Mouse (Mus musculus) liver, adult 2 months (tissue): ENCODE results near the gene Fgfr2. TPM values are rescaled to one million over a fixed set of nuclear protein-coding genes. Genes with fewer than 3 reads are reported as not detected.
A peak's percentile ranks its signal among the peaks of the same experiment; 100 is the strongest.

Experiments
- DNase-seq: peaks from one replicate; pipeline ENCODE4 v3.0.0-alpha.2; 2011; ENCODE audit warnings: low read depth, low spot score; ENCODE audit errors: extremely low read depth
- H3K27ac ChIP-seq: fragments of 200-500 bp; replicated peaks from 2 replicates; pipeline ENCODE4 v1.5.1; 2012; ENCODE audit warnings: low read depth, mild to moderate bottlenecking, control low read depth, inconsistent platforms, low read length; ENCODE audit not compliant: insufficient read depth
- H3K27me3 ChIP-seq: fragments of 200-500 bp; 2 replicates; pipeline ENCODE4 v1.6.1; 2012; ENCODE audit warnings: mild to moderate bottlenecking, moderate library complexity, low read length, inconsistent platforms; ENCODE audit not compliant: control insufficient read depth, insufficient read depth
- H3K36me3 ChIP-seq: fragments of 200-500 bp; 2 replicates; pipeline ENCODE4 v1.6.1; 2012; ENCODE audit warnings: low read length, inconsistent platforms; ENCODE audit not compliant: control insufficient read depth, insufficient read depth
- H3K4me1 ChIP-seq: fragments of 200-500 bp; 2 replicates; pipeline ENCODE4 v1.6.1; 2011; ENCODE audit warnings: low read length; ENCODE audit not compliant: control insufficient read depth, insufficient read depth
- H3K4me3 ChIP-seq: fragments of 200-500 bp; 2 replicates; pipeline ENCODE4 v1.5.1; 2011; ENCODE audit warnings: low read depth, mild to moderate bottlenecking, control low read depth, low read length, moderate library complexity; ENCODE audit not compliant: insufficient read depth
- H3K79me2 ChIP-seq: fragments of 200-500 bp; 2 replicates; pipeline ENCODE4 v1.6.1; 2012; ENCODE audit warnings: inconsistent platforms, mild to moderate bottlenecking, low read length, moderate library complexity; ENCODE audit not compliant: control insufficient read depth, insufficient read depth
- H3K9ac ChIP-seq: fragments of 200-500 bp; 2 replicates; pipeline ENCODE4 v1.6.1; 2012; ENCODE audit warnings: low read depth, mild to moderate bottlenecking, control low read depth, inconsistent platforms, low read length
- CTCF ChIP-seq: fragments of 200-500 bp; IDR thresholded peaks from 2 replicates; pipeline ENCODE4 v1.5.1; 2011; ENCODE audit warnings: low read depth, low read length, control low read depth
- POLR2A ChIP-seq: fragments of 200-500 bp; IDR thresholded peaks from 2 replicates; pipeline ENCODE4 v1.6.1; 2011; ENCODE audit warnings: low read length, control low read depth; ENCODE audit not compliant: insufficient read depth; ENCODE audit errors: extremely low read depth
- WGBS: fragments of 180-500 bp; shearing (Covaris S2); methylation state at CpG from one replicate; pipeline ENCODE4 v1.1.7; 2018; 5-methylcytosine and 5-hydroxymethylcytosine counted together
- polyA plus RNA-seq: library from polyadenylated mRNA; depleted of rRNA; stranded (reverse); fragments of >200 nt; gene quantifications from 2 replicates; pipeline ENCODE4 v1.2.3, GENCODE M21; 2012
- total RNA-seq: library from RNA; depleted of rRNA; stranded (reverse); fragments of >200 nt; gene quantifications from 2 replicates; pipeline ENCODE4 v1.2.3, GENCODE M21; 2014

Gene Fgfr2
- total and polyA plus RNA-seq, 2 experiments: 16.7 to 35.2 TPM

DNA sequence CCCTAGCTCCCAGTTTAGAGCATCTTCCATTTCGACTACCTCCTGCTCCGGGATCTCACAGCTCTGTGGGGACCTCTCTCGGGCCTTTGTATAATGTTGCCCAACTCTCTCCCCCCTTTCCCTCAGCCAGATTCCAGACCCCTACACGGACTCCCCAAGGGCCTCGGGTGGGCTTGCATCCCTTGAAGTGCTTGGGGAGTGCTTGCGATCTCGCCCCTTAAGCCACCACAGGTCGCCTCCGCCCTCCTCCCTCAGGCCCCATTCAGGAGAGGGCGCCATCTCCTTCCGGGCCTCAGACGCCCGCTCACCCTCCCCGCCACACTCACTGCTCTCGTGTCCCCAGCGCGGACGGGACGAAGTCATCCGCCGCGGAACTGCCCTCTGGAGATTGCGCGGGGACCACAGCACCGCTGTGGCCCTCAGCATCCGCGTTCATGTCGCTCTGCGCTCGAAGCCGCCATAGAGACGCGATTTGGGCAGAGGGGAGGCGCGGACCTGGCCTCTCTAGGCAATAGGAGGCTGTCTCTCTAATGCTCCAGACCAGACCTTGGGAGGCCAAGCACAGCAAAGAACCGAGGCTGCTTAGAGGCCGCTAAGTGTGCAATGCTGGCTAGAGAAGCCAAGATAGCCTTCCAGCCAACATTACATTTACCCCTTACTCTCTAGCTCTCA lies 270.8 kb downstream of the Fgfr2 start, which contains the start of gene Eef1akmt2:
Gene Eef1akmt2, minus strand, starts transcription at position 501 of the 672 bp plus-strand sequence.
- Histone ChIP-seq H3K79me2 (no peaks in the 10 kb centered on the region), H3K4me3 (peak within 1 kb of the TSS; percentile 58), H3K27me3 (no peaks in the 10 kb centered on the region), H3K36me3 (peaks cover 9% of the 10 kb centered on the region; the same call in 1 of the 2 replicates), H3K4me1 (no peaks in the 10 kb centered on the region), H3K9ac (peak within 1 kb of the TSS; percentile 64), H3K27ac (peak within 1 kb of the TSS; percentile 48)
- DNase-seq: peak; percentile 72
- WGBS: under 1% methylated on average over 37 of the region's 37 CpGs
- peak; percentile 16; the same call in 1 of the 2 replicates for TF ChIP-seq CTCF
- TF ChIP-seq POLR2A: no peak

GRCm38 (mm10) chr7:132843152-132843551 lies 280.0 kb downstream of the Fgfr2 start:
- no peaks in the 10 kb centered on the region for H3K27me3 ChIP-seq
- no peak overlapping the region for H3K4me3 ChIP-seq
- no peak overlapping the region for H3K9ac ChIP-seq
- no peaks in the 10 kb centered on the region for H3K4me1 ChIP-seq
- TF ChIP-seq CTCF (no peak), POLR2A (no peak)
- no peaks in the 10 kb centered on the region for H3K79me2 ChIP-seq
- H3K27ac ChIP-seq: no peak overlapping the region
- H3K36me3 ChIP-seq: 0 out of 2 replicates have a peak, but pooled peaks cover 2% of the 10 kb centered on the region
- WGBS: 96% methylated on average over 3 of the region's 3 CpGs
- DNase-seq: no peak

- H3K36me3 ChIP-seq: 0 out of 2 replicates have a peak, but pooled peaks cover 2% of the 10 kb centered on the region
- H3K4me3 ChIP-seq: no peak overlapping the region
- H3K27ac ChIP-seq: no peak overlapping the region
- H3K27me3 ChIP-seq: no peaks in the 10 kb centered on the region
- H3K4me1 ChIP-seq: no peaks in the 10 kb centered on the region
- DNase-seq: no peak
- no peak overlapping the region for H3K9ac ChIP-seq
- H3K79me2 ChIP-seq: no peaks in the 10 kb centered on the region
- 93% methylated on average over 1 of the region's 1 CpGs for WGBS
- no peak for TF ChIP-seq POLR2A
- TF ChIP-seq CTCF: no peak
These were observed 280.7 kb downstream of the Fgfr2 start for GRCm38 (mm10) chr7:132842455-132842854.

DNA sequence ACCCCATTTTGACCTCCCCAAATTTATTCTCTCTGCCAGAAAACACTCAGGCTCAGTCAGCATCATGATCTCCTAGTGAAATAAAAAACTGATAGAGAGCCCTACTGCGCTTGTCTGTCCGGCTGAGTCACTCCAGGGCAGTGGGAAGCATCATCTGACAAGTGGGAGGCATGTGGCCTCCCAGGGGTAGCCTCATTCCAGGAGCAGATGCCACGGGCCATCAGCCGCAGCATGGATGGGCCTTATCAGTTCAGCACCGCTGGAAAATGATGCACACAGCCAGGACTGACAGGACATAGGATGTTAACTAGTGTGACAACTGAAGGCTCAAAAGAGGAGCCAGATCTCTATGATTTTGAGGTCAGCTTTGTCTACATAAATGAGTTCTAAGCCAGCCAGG lies 281.9 kb downstream of the Fgfr2 start:
- H3K4me1 ChIP-seq: no peaks in the 10 kb centered on the region
- no peaks in the 10 kb centered on the region for H3K79me2 ChIP-seq
- H3K9ac ChIP-seq: no peak overlapping the region
- H3K27ac ChIP-seq: no peak overlapping the region
- no peaks in the 10 kb centered on the region for H3K27me3 ChIP-seq
- DNase-seq: no peak
- WGBS: 82% methylated on average over 5 of the region's 5 CpGs
- H3K36me3 ChIP-seq: 0 out of 2 replicates have a peak, but pooled peaks cover 2% of the 10 kb centered on the region
- TF ChIP-seq POLR2A (no peak), CTCF (no peak)
- H3K4me3 ChIP-seq: no peak overlapping the region

DNA sequence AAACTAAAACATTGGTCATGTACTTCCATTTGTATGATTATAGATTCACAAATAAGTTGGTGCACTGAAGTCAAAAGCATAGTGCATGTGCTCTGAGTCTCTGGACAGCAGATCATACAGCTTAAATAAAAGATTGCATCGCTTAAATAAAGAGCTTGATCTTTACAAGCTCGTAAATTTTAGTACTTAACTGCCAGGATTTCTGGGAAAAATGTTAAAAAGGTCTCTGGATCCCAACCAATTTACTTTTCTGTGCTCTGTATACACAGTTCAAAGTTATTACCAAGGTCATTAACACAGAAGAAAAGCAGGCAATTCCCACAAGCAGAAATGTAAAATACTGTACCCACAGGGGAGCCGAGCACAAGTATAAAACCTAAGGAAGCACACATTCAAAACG lies 292.2 kb downstream of the Fgfr2 start:
- Histone ChIP-seq H3K27ac (no peak overlapping the region), H3K4me3 (no peak overlapping the region), H3K4me1 (no peaks in the 10 kb centered on the region), H3K9ac (no peak overlapping the region), H3K79me2 (no peaks in the 10 kb centered on the region), H3K36me3 (peaks cover 7% of the 10 kb centered on the region), H3K27me3 (no peaks in the 10 kb centered on the region)
- DNase-seq: no peak
- TF ChIP-seq CTCF: no peak
- TF ChIP-seq POLR2A: no peak
- 60% methylated on average over 4 of the region's 4 CpGs for WGBS

- TF ChIP-seq CTCF (no peak), POLR2A (no peak)
- 41% methylated on average over 1 of the region's 1 CpGs for WGBS
- DNase-seq: no peak
- no peak overlapping the region for H3K27ac ChIP-seq
- no peak overlapping the region for H3K9ac ChIP-seq
- no peak overlapping the region for H3K4me3 ChIP-seq
- no peaks in the 10 kb centered on the region for H3K79me2 ChIP-seq
- H3K4me1 ChIP-seq: no peaks in the 10 kb centered on the region
- peaks cover 6% of the 10 kb centered on the region for H3K36me3 ChIP-seq
- no peaks in the 10 kb centered on the region for H3K27me3 ChIP-seq
These were observed 298.7 kb downstream of the Fgfr2 start for GRCm38 (mm10) chr7:132824346-132825022.
